In genomic region chr7:27178324-27179216, GRCm38 (mm10) we compare ENCODE assay signal across 1 mouse cellular context.
A peak's percentile ranks its signal among the peaks of the same experiment; 100 is the strongest.
TF ChIP-seq lines count a peak whose summit lies in the region.

TSS of gene Rab4b (minus strand) at chr7:27178896.

TF ChIP-seq in CH12.LX, 34 proteins besides CTCF, POLR2A, EP300 and RAD21 (continued from another document):
- TF ChIP-seq MEF2A (IDR thresholded peaks at IDR 0.05; ENCODE audit: borderline replicate concordance, low read depth, low read length) (no peak; the same call in 1 of the 2 replicates), E2F4 (IDR thresholded peaks at IDR 0.05; ENCODE audit: insufficient replicate concordance, low read depth, low read length) (0 out of 2 replicates have a peak, but pooled peaks have one; percentile 50), ZC3H11A (IDR thresholded peaks at IDR 0.05; ENCODE audit: low read depth, low read length) (no peak), CHD1 (IDR thresholded peaks at IDR 0.05; ENCODE audit: low read depth, low read length) (no peak), CHD2 (IDR thresholded peaks at IDR 0.05; ENCODE audit: low read length) (peak; percentile 94), ZMIZ1 (IDR thresholded peaks at IDR 0.05; ENCODE audit: low read depth, low read length) (peak; percentile 59; the same call in 1 of the 2 replicates), ETS1 (conservative IDR thresholded peaks at IDR 0.05; ENCODE audit: low read depth, low read length) (no peak), RCOR1 (conservative IDR thresholded peaks at IDR 0.05; ENCODE audit: low read depth, low read length) (no peak), MAZ (IDR thresholded peaks at IDR 0.05; ENCODE audit: low read depth, low read length) (peak; percentile 76), MAFK (IDR thresholded peaks at IDR 0.05; ENCODE audit: insufficient replicate concordance, low read length) (no peak), UBTF (IDR thresholded peaks at IDR 0.05; ENCODE audit: low read depth, low read length) (no peak), IRF4 (IDR thresholded peaks at IDR 0.05; ENCODE audit: low read depth, low read length) (peak; percentile 28; the same call in 1 of the 2 replicates), PAX5 (IDR thresholded peaks at IDR 0.05; ENCODE audit: low read length) (no peak)
TF ChIP-seq in CH12.LX: peak in this region for 11.
